Mouse (Mus musculus) MEL (cell line): Measurements from ENCODE around the gene Gpr55. TPM values are rescaled to one million over a fixed set of nuclear protein-coding genes. Genes with fewer than 3 reads are reported as not detected.

ENCODE experiments used
- DNase-seq: peaks from one replicate; pipeline ENCODE4 v3.0.0; 2011; ENCODE audit warnings: low read depth, low spot score
- H3K27ac ChIP-seq: 2 replicates; pipeline ENCODE4 v1.5.1; 2012; ENCODE audit warnings: low read depth, mild to moderate bottlenecking, control low read depth, low read length, moderate library complexity; ENCODE audit not compliant: control insufficient read depth
- H3K27me3 ChIP-seq, 2 experiments: fragments of 150-350 bp in 1 of 2; sonication (generic) in 1 of 2; 2 replicates each; pipeline ENCODE4 v1.6.1; 2012; ENCODE audit warnings: low read length in 2 of 2, mild to moderate bottlenecking in 2 of 2, improper control_type of control experiment in 1 of 2, moderate library complexity in 1 of 2; ENCODE audit not compliant: insufficient read depth in 2 of 2, control insufficient read depth in 1 of 2
- H3K36me3 ChIP-seq, 2 experiments: 2 replicates each; pipeline ENCODE4 v1.6.1; 2012 to 2014; ENCODE audit warnings: low read length in 2 of 2, improper control_type of control experiment in 1 of 2, inconsistent platforms in 1 of 2, mild to moderate bottlenecking in 1 of 2; ENCODE audit not compliant: insufficient read depth in 2 of 2, control insufficient read depth in 1 of 2
- H3K4me1 ChIP-seq, 2 experiments: fragments of 150-350 bp in 1 of 2; sonication (generic) in 1 of 2; 2 replicates each; pipeline ENCODE4 v1.6.1; 2012; ENCODE audit warnings: low read length in 2 of 2, improper control_type of control experiment in 1 of 2, mild to moderate bottlenecking in 1 of 2; ENCODE audit not compliant: insufficient read depth in 2 of 2, control insufficient read depth in 1 of 2
- H3K4me3 ChIP-seq, 2 experiments: fragments of 150-350 bp in 1 of 2; sonication (generic) in 1 of 2; 2 replicates each; pipeline ENCODE4 v1.5.1; 2012; ENCODE audit warnings: low read depth in 2 of 2, low read length in 2 of 2, mild to moderate bottlenecking in 2 of 2, moderate library complexity in 2 of 2, control low read depth in 1 of 2, improper control_type of control experiment in 1 of 2; ENCODE audit not compliant: control insufficient read depth in 1 of 2, insufficient read depth in 1 of 2
- H3K79me2 ChIP-seq: 2 replicates; pipeline ENCODE4 v1.6.1; 2012; ENCODE audit warnings: mild to moderate bottlenecking, low read length, moderate library complexity; ENCODE audit not compliant: control insufficient read depth, poor library complexity, insufficient read depth
- H3K9ac ChIP-seq: 2 replicates; pipeline ENCODE4 v1.6.1; 2012; ENCODE audit warnings: low read depth, mild to moderate bottlenecking, control low read depth, low read length, moderate library complexity; ENCODE audit not compliant: control insufficient read depth, poor library complexity, severe bottlenecking
- H3K9me3 ChIP-seq: fragments of 150-350 bp; sonication (generic); replicated peaks from 2 replicates; pipeline ENCODE4 v1.6.1; 2012; ENCODE audit warnings: mild to moderate bottlenecking, low read length, improper control_type of control experiment, moderate library complexity; ENCODE audit not compliant: insufficient read depth
- BHLHE40 ChIP-seq: IDR thresholded peaks from 2 replicates; pipeline ENCODE4 v1.6.1; 2012; ENCODE audit warnings: low read depth, mild to moderate bottlenecking, inconsistent platforms, low read length, improper control_type of control experiment, borderline replicate concordance
- CHD1 ChIP-seq: IDR thresholded peaks from 2 replicates; pipeline ENCODE4 v1.6.1; 2012; ENCODE audit warnings: low read depth, mild to moderate bottlenecking, inconsistent platforms, low read length, improper control_type of control experiment
- CTCF ChIP-seq, 3 experiments: IDR thresholded peaks in 2 of 3; conservative IDR thresholded peaks in 1 of 3; 2 replicates each; pipeline ENCODE4 v1.5.1; 2011 to 2012; ENCODE audit warnings: low read length in 3 of 3, low read depth in 2 of 3, mild to moderate bottlenecking in 2 of 3, improper control_type of control experiment in 1 of 3, inconsistent platforms in 1 of 3, mixed read lengths in 1 of 3, moderate library complexity in 1 of 3; ENCODE audit not compliant: control insufficient read depth in 1 of 3, insufficient read depth in 1 of 3, poor library complexity in 1 of 3, severe bottlenecking in 1 of 3
- ELF1 ChIP-seq: IDR thresholded peaks from 2 replicates; pipeline ENCODE4 v1.6.1; 2014; ENCODE audit warnings: low read depth, mild to moderate bottlenecking, inconsistent platforms, low read length, improper control_type of control experiment, moderate library complexity
- GABPA ChIP-seq: IDR thresholded peaks from 2 replicates; pipeline ENCODE4 v1.6.1; 2012; ENCODE audit warnings: low read depth, mild to moderate bottlenecking, inconsistent platforms, low read length, improper control_type of control experiment, moderate library complexity
- HCFC1 ChIP-seq: IDR thresholded peaks from 2 replicates; pipeline ENCODE4 v1.6.1; 2012; ENCODE audit warnings: low read depth, mild to moderate bottlenecking, inconsistent platforms, low read length, improper control_type of control experiment, moderate library complexity
- KAT2A ChIP-seq: conservative IDR thresholded peaks from 2 replicates; pipeline ENCODE4 v1.6.1; 2012; ENCODE audit warnings: low read depth, low read length, improper control_type of control experiment, inconsistent platforms
- MAX ChIP-seq: IDR thresholded peaks from 2 replicates; pipeline ENCODE4 v1.6.1; 2011; ENCODE audit warnings: low read length, improper control_type of control experiment
- MAZ ChIP-seq: IDR thresholded peaks from 2 replicates; pipeline ENCODE4 v1.6.1; 2012; ENCODE audit warnings: low read depth, mild to moderate bottlenecking, inconsistent platforms, low read length, improper control_type of control experiment
- MYB ChIP-seq: IDR thresholded peaks from 2 replicates; pipeline ENCODE4 v1.6.1; 2011; ENCODE audit warnings: mild to moderate bottlenecking, low read depth, low read length, improper control_type of control experiment
- MYC ChIP-seq: IDR thresholded peaks from 2 replicates; pipeline ENCODE4 v1.6.1; 2011; ENCODE audit warnings: low read depth, mild to moderate bottlenecking, low read length, improper control_type of control experiment, moderate library complexity
- NELFE ChIP-seq: IDR thresholded peaks from 2 replicates; pipeline ENCODE4 v1.6.1; 2011; ENCODE audit warnings: low read depth, low read length, improper control_type of control experiment
- POLR2A ChIP-seq, 2 experiments: IDR thresholded peaks; 2 replicates each; pipeline ENCODE4 v1.6.1; 2011 to 2012; ENCODE audit warnings: low read length in 2 of 2, mild to moderate bottlenecking in 2 of 2, control low read depth in 1 of 2, improper control_type of control experiment in 1 of 2, low read depth in 1 of 2, moderate library complexity in 1 of 2; ENCODE audit not compliant: control insufficient read depth in 1 of 2, insufficient read depth in 1 of 2, poor library complexity in 1 of 2
- POLR2AphosphoS5 ChIP-seq: IDR thresholded peaks from 2 replicates; pipeline ENCODE4 v1.6.1; 2012; ENCODE audit warnings: low read depth, borderline replicate concordance, mild to moderate bottlenecking, inconsistent platforms, low read length, moderate library complexity, mixed read lengths
- RAD21 ChIP-seq: IDR thresholded peaks from 2 replicates; pipeline ENCODE4 v1.6.1; 2011; ENCODE audit warnings: mild to moderate bottlenecking, low read depth, low read length, improper control_type of control experiment
- SIN3A ChIP-seq: IDR thresholded peaks from 2 replicates; pipeline ENCODE4 v1.6.1; 2012; ENCODE audit warnings: low read length, improper control_type of control experiment, inconsistent platforms
- SMC3 ChIP-seq: IDR thresholded peaks from 2 replicates; pipeline ENCODE4 v1.6.1; 2011; ENCODE audit warnings: low read depth, low read length, improper control_type of control experiment
- TCF12 ChIP-seq: IDR thresholded peaks from 2 replicates; pipeline ENCODE4 v1.6.1; 2014; ENCODE audit warnings: low read depth, mild to moderate bottlenecking, inconsistent platforms, low read length, improper control_type of control experiment, moderate library complexity
- UBTF ChIP-seq: IDR thresholded peaks from 2 replicates; pipeline ENCODE4 v1.6.1; 2012; ENCODE audit warnings: low read depth, mild to moderate bottlenecking, inconsistent platforms, low read length, improper control_type of control experiment, moderate library complexity, borderline replicate concordance; ENCODE audit not compliant: insufficient read depth
- ZC3H11A ChIP-seq: IDR thresholded peaks from 2 replicates; pipeline ENCODE4 v1.6.1; 2012; ENCODE audit warnings: low read depth, mild to moderate bottlenecking, inconsistent platforms, low read length, improper control_type of control experiment
- ZKSCAN1 ChIP-seq: IDR thresholded peaks from 2 replicates; pipeline ENCODE4 v1.6.1; 2012; ENCODE audit warnings: low read depth, mild to moderate bottlenecking, inconsistent platforms, low read length, improper control_type of control experiment, moderate library complexity
- ZNF384 ChIP-seq: IDR thresholded peaks from 2 replicates; pipeline ENCODE4 v1.6.1; 2012; ENCODE audit warnings: low read depth, mild to moderate bottlenecking, inconsistent platforms, low read length, improper control_type of control experiment
- polyA plus RNA-seq, 2 experiments: library from polyadenylated mRNA; stranded (reverse) in 1 of 2; unstranded in 1 of 2; fragments of >175 nt in 1 of 2; fragments of >200 nt in 1 of 2; gene quantifications; 2 replicates each; pipeline versions ENCODE4 v1.2.1 to v1.2.4; 2012; ENCODE audit warnings: low replicate concordance in 2 of 2, low read depth in 1 of 2; ENCODE audit not compliant: insufficient read length in 2 of 2, insufficient read depth in 1 of 2, missing spikeins in 1 of 2
- total RNA-seq: library from RNA; depleted of rRNA; stranded (reverse); fragments of 300-350 nt; gene quantifications from 2 replicates; pipeline ENCODE4 v1.2.3, GENCODE M21; 2012; rRNA removed

Gene Gpr55
- 0.04 TPM in 1 of 2 replicates, not detected in the other for total RNA-seq
- under 1 TPM in 1 of 2 experiments, not detected in 1; 0.01 TPM for polyA plus RNA-seq

DNA sequence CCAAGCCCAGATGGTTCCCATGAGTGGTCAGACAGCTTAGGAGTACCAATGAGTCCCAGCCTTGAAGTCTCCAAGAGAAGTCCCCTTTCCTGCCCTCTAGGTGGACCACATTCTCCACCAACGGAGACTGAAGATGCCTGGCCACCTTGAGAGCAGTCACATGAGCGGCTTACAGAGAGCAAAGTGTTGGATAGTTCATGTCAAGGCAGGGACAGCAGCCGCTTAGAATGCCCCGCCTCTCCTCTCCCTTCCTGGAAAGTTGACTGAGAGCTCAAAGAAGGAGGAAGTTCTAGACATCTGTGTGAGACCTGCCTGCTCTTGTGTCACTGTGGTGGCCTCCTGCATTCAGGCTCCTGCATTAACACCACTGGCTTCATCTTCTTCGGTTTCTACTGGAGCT lies at the start of gene Gpr55:
Gene Gpr55, minus strand, starts transcription at position 135 of the 400 bp plus-strand sequence.
- H3K27me3 ChIP-seq: peaks cover 0 to 2% of the 10 kb centered on the region in 2 experiments; a peak in 2 of 4 replicates
- DNase-seq: peak; percentile 77
- TF ChIP-seq TCF12 (no peak), CTCF (IDR thresholded peaks at IDR 0.05 in 2 of 3, conservative IDR thresholded peaks at IDR 0.05 in 1 of 3; ENCODE audit: control insufficient read depth in 1 of 3, insufficient read depth in 1 of 3, low read depth in 2 of 3, low read length in 3 of 3, poor library complexity in 1 of 3, severe bottlenecking in 1 of 3) (no peak), GABPA (no peak), NELFE (no peak), ELF1 (no peak), MYB (no peak), MAZ (no peak), RAD21 (no peak), CHD1 (no peak), MAX (no peak), POLR2A (IDR thresholded peaks at IDR 0.05; ENCODE audit: control insufficient read depth in 1 of 2, insufficient read depth in 1 of 2, low read depth in 1 of 2, low read length in 2 of 2, poor library complexity in 1 of 2) (no peak), MYC (no peak), ZNF384 (no peak), BHLHE40 (no peak), HCFC1 (no peak), ZKSCAN1 (no peak), KAT2A (no peak)
- TF ChIP-seq, all 39 proteins: peak for 0
- peaks cover 3 to 17% of the 10 kb centered on the region in 2 experiments; a peak in 3 of 4 replicates for H3K4me1 ChIP-seq
- H3K79me2 ChIP-seq: no peaks in the 10 kb centered on the region
- no peak within 1 kb of the TSS for H3K4me3 ChIP-seq
- H3K36me3 ChIP-seq: peaks cover 0 to 3% of the 10 kb centered on the region in 2 experiments; a peak in 2 of 4 replicates
- H3K9ac ChIP-seq: no peak within 1 kb of the TSS
- no peaks in the 10 kb centered on the region for H3K9me3 ChIP-seq
- H3K27ac ChIP-seq: no peak within 1 kb of the TSS

- H3K27ac ChIP-seq: no peak overlapping the region
- peaks cover 2 to 7% of the 10 kb centered on the region in 2 experiments for H3K27me3 ChIP-seq
Observed at GRCm38 (mm10) chr1:86007778-86008177, 47.0 kb upstream of the Gpr55 start.

More at GRCm38 (mm10) chr1:86007778-86008177, 47.0 kb upstream of the Gpr55 start:
- TF ChIP-seq CTCF (IDR thresholded peaks at IDR 0.05 in 2 of 3, conservative IDR thresholded peaks at IDR 0.05 in 1 of 3; ENCODE audit: control insufficient read depth in 1 of 3, insufficient read depth in 1 of 3, low read depth in 2 of 3, low read length in 3 of 3, poor library complexity in 1 of 3, severe bottlenecking in 1 of 3) (peak; percentile 87 to 92 (median 89)), NELFE (no peak), RAD21 (peak; percentile 90), ZC3H11A (peak; percentile 84), SMC3 (peak; percentile 94), SIN3A (no peak), POLR2AphosphoS5 (no peak), UBTF (no peak)
- no peaks in the 10 kb centered on the region for H3K36me3 ChIP-seq
- no peak overlapping the region for H3K9ac ChIP-seq
- no peak overlapping the region for H3K4me3 ChIP-seq
- H3K79me2 ChIP-seq: no peaks in the 10 kb centered on the region
- peak; percentile 80 for DNase-seq
- no peaks in the 10 kb centered on the region for H3K4me1 ChIP-seq
- H3K9me3 ChIP-seq: no peaks in the 10 kb centered on the region
